In the genomic region with DNA sequence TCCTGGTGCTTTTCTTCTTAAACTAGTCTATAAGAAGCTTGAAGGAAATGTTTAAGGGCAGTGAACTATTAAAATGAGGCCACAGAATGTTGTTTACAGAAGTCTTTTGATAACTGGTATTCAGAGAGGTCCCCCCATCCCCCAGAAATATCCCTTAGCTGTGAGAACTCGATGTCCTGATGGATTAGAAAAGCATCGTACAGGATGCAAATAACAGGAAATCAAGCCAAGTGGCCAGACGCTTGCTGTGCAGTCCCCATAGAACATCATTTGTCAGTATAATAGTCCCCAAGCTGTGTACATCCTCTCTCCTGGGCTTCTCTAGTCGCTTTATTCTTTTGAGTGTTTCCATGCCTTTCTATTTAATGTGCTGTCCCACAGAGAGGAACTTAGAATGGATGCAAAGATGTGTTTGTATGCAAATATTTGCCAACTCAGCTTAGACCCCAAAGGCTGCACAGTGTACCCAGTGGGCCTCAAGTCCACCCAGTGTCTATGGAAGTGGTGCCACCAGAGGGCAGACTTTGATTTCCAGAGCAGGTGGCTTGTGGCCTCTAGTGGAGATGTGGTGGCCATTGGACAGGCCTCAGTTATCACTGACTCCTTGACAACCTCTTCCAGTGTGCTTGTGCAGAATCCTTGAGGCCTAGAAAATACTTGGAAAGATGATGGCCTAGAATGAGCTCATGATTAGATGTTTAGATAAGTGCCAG, we compare ENCODE assay signal across 12 mouse cellular contexts. TPM values are rescaled to one million over a fixed set of nuclear protein-coding genes. Genes with fewer than 3 reads are reported as not detected.
A peak's percentile ranks its signal among the peaks of the same experiment; 100 is the strongest.
DNase-seq lines count a peak whose midpoint lies in the region; ATAC-seq and TF ChIP-seq lines count a peak whose summit lies in the region.
"Had no signal": no experiment of that assay in that cellular context is flagged by ENCODE, and none has a peak within 500 bp of the region (broad histone marks: within the 10 kb centered on the region; RNA-seq: fewer than 3 reads in every experiment).

No protein-coding gene starts in this region.

- H3K4me3 ChIP-seq in intestine, postnatal 0 days (ENCODE audit: low read depth, low read length): no peak overlapping the region
- H3K4me3 ChIP-seq in intestine, embryonic 15.5 days (replicated peaks): no peak overlapping the region
- H3K4me3 ChIP-seq: hindbrain, embryonic 13.5 days had no signal

- peak; percentile 3 for DNase-seq in CD4-positive, CD25-positive, alpha-beta regulatory T cell, adult 2 months (ENCODE audit: low read depth, low spot score)
- DNase-seq in thymus, postnatal 4 days: peak; percentile 18
- DNase-seq in thymus, postnatal 0 days (ENCODE audit: low spot score): no peak
- no peak for DNase-seq in ovary, postnatal 10 days (ENCODE audit: low spot score)
- no peak for DNase-seq in gastrocnemius, postnatal 36 days
- DNase-seq: cerebellum, adult 9-10 months; gastrocnemius, postnatal 14 days; lung, postnatal 14 days had no signal

- H3K4me1 ChIP-seq in intestine, postnatal 0 days (replicated peaks; ENCODE audit: control insufficient read depth, insufficient read depth, low read length): no peaks in the 10 kb centered on the region
- H3K4me1 ChIP-seq in intestine, embryonic 15.5 days (replicated peaks): no peaks in the 10 kb centered on the region
- H3K4me1 ChIP-seq: hindbrain, embryonic 13.5 days had no signal

- intact Hi-C loops in gastrocnemius, postnatal 36 days (cut with DNase I): no loop called here

- no peak for ATAC-seq in CD4-positive, CD25-positive, alpha-beta regulatory T cell, adult 4 months
- no peak for ATAC-seq in intestine, postnatal 0 days
- no peak for ATAC-seq in intestine, embryonic 15.5 days

- H3K27me3 ChIP-seq in intestine, postnatal 0 days (replicated peaks; ENCODE audit: control insufficient read depth, insufficient read depth, low read length): no peaks in the 10 kb centered on the region
- H3K27me3 ChIP-seq in intestine, embryonic 15.5 days (replicated peaks): no peaks in the 10 kb centered on the region
- H3K27me3 ChIP-seq: hindbrain, embryonic 13.5 days had no signal

- 57% methylated on average over 4 of the region's 4 CpGs for WGBS in intestine, postnatal 0 days
- 58% methylated on average over 4 of the region's 4 CpGs for WGBS in intestine, embryonic 15.5 days

- no peaks in the 10 kb centered on the region for H3K36me3 ChIP-seq in intestine, postnatal 0 days (ENCODE audit: control insufficient read depth, insufficient read depth)
- H3K36me3 ChIP-seq in intestine, embryonic 15.5 days: no peaks in the 10 kb centered on the region
- H3K36me3 ChIP-seq: hindbrain, embryonic 13.5 days had no signal

- no peak overlapping the region for H3K27ac ChIP-seq in intestine, postnatal 0 days (ENCODE audit: low read depth, low read length)
- no peak overlapping the region for H3K27ac ChIP-seq in intestine, embryonic 15.5 days
- H3K27ac ChIP-seq: hindbrain, embryonic 13.5 days had no signal

- peak; percentile 59 for TF ChIP-seq CTCF in intestine, postnatal 0 days (IDR thresholded peaks at IDR 0.05; ENCODE audit: low read depth)

- H3K9ac ChIP-seq in intestine, postnatal 0 days (ENCODE audit: low read depth, low read length): no peak overlapping the region
- no peak overlapping the region for H3K9ac ChIP-seq in intestine, embryonic 15.5 days
- H3K9ac ChIP-seq: hindbrain, embryonic 13.5 days had no signal

- no peak overlapping the region for H3K4me2 ChIP-seq in intestine, postnatal 0 days (replicated peaks; ENCODE audit: low read depth)
- no peak overlapping the region for H3K4me2 ChIP-seq in intestine, embryonic 15.5 days (replicated peaks)
- H3K4me2 ChIP-seq: hindbrain, embryonic 13.5 days had no signal

- H3K9me3 ChIP-seq in intestine, postnatal 0 days (ENCODE audit: control insufficient read depth): no peaks in the 10 kb centered on the region
- no peaks in the 10 kb centered on the region for H3K9me3 ChIP-seq in intestine, embryonic 15.5 days
- H3K9me3 ChIP-seq: hindbrain, embryonic 13.5 days had no signal

RNA-seq across cellular contexts. Expression of gene Agtr1a, which starts 22.4 kb away (rescaled TPM):
- polyA plus RNA-seq in CD4-positive, CD25-positive, alpha-beta regulatory T cell, adult 4 months (2017; shearing (Covaris generic)): not detected
- 2.1 and 2.9 TPM in 2 replicates for polyA plus RNA-seq in intestine, postnatal 0 days (2015; fragmentation: Nextera tagmentation; extraction: Ambion mirVana)
- polyA plus RNA-seq in intestine, embryonic 15.5 days (2015; fragmentation: Nextera tagmentation; extraction: Ambion mirVana): 2.3 and 2.4 TPM in 2 replicates
- 1.0 and 1.2 TPM in 2 replicates for polyA plus RNA-seq in thymus, postnatal 0 days (2015; fragmentation: Nextera tagmentation; extraction: Ambion mirVana)
- 1 to 10 TPM; 2.8 to 4.3 TPM for total RNA-seq in gastrocnemius, postnatal 36 days (2021)

Comparison
In these comparisons a context has a peak if more than half of its experiments do, and no peak if none do; other contexts are left out.
1. DNase-seq: peak in CD4-positive, CD25-positive, alpha-beta regulatory T cell, adult 2 months (single experiment) and thymus, postnatal 4 days (single experiment); none in thymus, postnatal 0 days (single experiment), ovary, postnatal 10 days (single experiment) and gastrocnemius, postnatal 36 days (0 of 2).